13 mouse cellular contexts compared by ENCODE assay signal in the genomic region with DNA sequence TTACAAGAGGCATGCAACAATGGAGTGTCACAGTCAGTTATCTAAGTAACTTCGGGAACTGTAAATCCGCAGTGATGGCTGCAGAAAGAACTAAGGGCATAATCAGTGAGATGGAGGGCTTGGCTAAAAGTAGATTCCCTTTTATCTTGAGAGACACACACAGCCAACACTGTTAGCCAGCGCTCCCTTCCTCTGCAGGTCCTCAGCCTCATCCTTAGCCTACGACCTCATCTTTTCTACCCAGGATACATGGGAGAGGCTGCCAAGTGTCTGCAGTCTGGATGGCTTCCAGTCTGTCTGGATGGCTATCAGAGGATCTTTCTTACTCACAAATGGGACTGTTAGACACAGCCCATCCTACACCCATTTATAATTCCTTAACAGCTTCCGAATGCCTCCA.
DNase-seq lines count a peak whose midpoint lies in the region; ATAC-seq lines count a peak whose summit lies in the region.
"Had no signal": no experiment of that assay in that cellular context is flagged by ENCODE, and none has a peak within 500 bp of the region (broad histone marks: within the 10 kb centered on the region; RNA-seq: fewer than 3 reads in every experiment).

No protein-coding gene starts in this region.

- no peak overlapping the region for H3K27ac ChIP-seq in stomach, embryonic 15.5 days
- no peak overlapping the region for H3K27ac ChIP-seq in midbrain, embryonic 10.5 days (replicated peaks)
- H3K27ac ChIP-seq: forebrain, embryonic 13.5 days; heart, adult 2 months; hindbrain, embryonic 15.5 days; midbrain, embryonic 12.5 days; neural tube, embryonic 13.5 days had no signal

- intact Hi-C loops in left cerebral cortex, postnatal 36 days (cut with DNase I), result no loop called here

- DNase-seq in cerebellum, postnatal 36 days, result peak; percentile 9 to 19
- DNase-seq in cerebellum, adult 8-10 months, result no peak
- DNase-seq in ovary, postnatal 14 days (ENCODE audit: low spot score), result peak; percentile 20
- DNase-seq in ovary, postnatal 36 days (ENCODE audit: low spot score), result no peak
- peak; percentile 8 to 17 for DNase-seq in kidney, postnatal 4 days
- no peak for DNase-seq in midbrain, embryonic 10.5 days (ENCODE audit: low spot score)
- no peak for DNase-seq in left cerebral cortex, postnatal 36 days (ENCODE audit: low spot score in 2 of 2)

- WGBS in stomach, embryonic 15.5 days, result 63% methylated on average over 5 of the region's 5 CpGs
- 90% methylated on average over 5 of the region's 5 CpGs for WGBS in midbrain, embryonic 10.5 days

- no peaks in the 10 kb centered on the region for H3K36me3 ChIP-seq in stomach, embryonic 15.5 days
- no peaks in the 10 kb centered on the region for H3K36me3 ChIP-seq in midbrain, embryonic 10.5 days
- H3K36me3 ChIP-seq: hindbrain, embryonic 15.5 days; midbrain, embryonic 12.5 days; neural tube, embryonic 13.5 days had no signal

- no peaks in the 10 kb centered on the region for H3K9me3 ChIP-seq in stomach, embryonic 15.5 days
- H3K9me3 ChIP-seq in midbrain, embryonic 10.5 days (replicated peaks), result no peaks in the 10 kb centered on the region
- H3K9me3 ChIP-seq: forebrain, embryonic 13.5 days; hindbrain, embryonic 15.5 days; midbrain, embryonic 12.5 days; neural tube, embryonic 13.5 days had no signal

- no peaks in the 10 kb centered on the region for H3K27me3 ChIP-seq in stomach, embryonic 15.5 days (replicated peaks)
- no peaks in the 10 kb centered on the region for H3K27me3 ChIP-seq in midbrain, embryonic 10.5 days (ENCODE audit: low read depth, poor library complexity, severe bottlenecking)
- H3K27me3 ChIP-seq: forebrain, embryonic 13.5 days; hindbrain, embryonic 15.5 days; midbrain, embryonic 12.5 days; neural tube, embryonic 13.5 days had no signal

- no peak overlapping the region for H3K4me2 ChIP-seq in stomach, embryonic 15.5 days
- H3K4me2 ChIP-seq: forebrain, embryonic 13.5 days; hindbrain, embryonic 15.5 days; midbrain, embryonic 12.5 days; neural tube, embryonic 13.5 days had no signal

- H3K9ac ChIP-seq in stomach, embryonic 15.5 days, result no peak overlapping the region
- H3K9ac ChIP-seq: forebrain, embryonic 13.5 days; hindbrain, embryonic 15.5 days; midbrain, embryonic 12.5 days; neural tube, embryonic 13.5 days had no signal

- peak; percentile 18; the same call in 1 of the 2 replicates for ATAC-seq in stomach, embryonic 15.5 days (ENCODE audit: insufficient read depth, low FRiP score, low read depth)
- ATAC-seq: forebrain, embryonic 13.5 days had no signal

- no peaks in the 10 kb centered on the region for H3K4me1 ChIP-seq in stomach, embryonic 15.5 days
- no peaks in the 10 kb centered on the region for H3K4me1 ChIP-seq in midbrain, embryonic 10.5 days
- H3K4me1 ChIP-seq: midbrain, embryonic 12.5 days had no signal

- H3K4me3 ChIP-seq in stomach, embryonic 15.5 days (replicated peaks), result no peak overlapping the region
- no peak overlapping the region for H3K4me3 ChIP-seq in midbrain, embryonic 10.5 days
- H3K4me3 ChIP-seq: forebrain, embryonic 13.5 days; heart, adult 2 months; hindbrain, embryonic 15.5 days; midbrain, embryonic 12.5 days; neural tube, embryonic 13.5 days had no signal

Comparison
In these comparisons a context has a peak if more than half of its experiments do, and no peak if none do; other contexts are left out.
1. DNase-seq: peak in cerebellum, postnatal 36 days (2 of 2), ovary, postnatal 14 days (single experiment) and kidney, postnatal 4 days (2 of 2); none in cerebellum, adult 8-10 months (single experiment), ovary, postnatal 36 days (single experiment), midbrain, embryonic 10.5 days (single experiment) and left cerebral cortex, postnatal 36 days (0 of 2).